Mouse (Mus musculus): ENCODE results near the gene Plbd2.

Gene Plbd2

GRCm38 (mm10) chr5:120473361-120473760 lies 30.1 kb downstream of the Plbd2 start:
- no peak for DNase-seq (ENCODE audit: low spot score in 2 of 2)

GRCm38 (mm10) chr5:120472770-120473169 lies 30.7 kb downstream of the Plbd2 start, which contains the start of gene Sdsl:
TSS of gene Sdsl (minus strand) at chr5:120472810.
- DNase-seq (ENCODE audit: low spot score in 2 of 2): no peak

GRCm38 (mm10) chr5:120471538-120471937 lies 31.9 kb downstream of the Plbd2 start:
- DNase-seq (ENCODE audit: low spot score in 2 of 2): no peak

- DNase-seq (ENCODE audit: low spot score in 2 of 2): no peak
Observed at GRCm38 (mm10) chr5:120468830-120469229, 34.6 kb downstream of the Plbd2 start.

GRCm38 (mm10) chr5:120468336-120468735 lies 35.1 kb downstream of the Plbd2 start:
- DNase-seq (ENCODE audit: low spot score in 2 of 2): no peak

GRCm38 (mm10) chr5:120467026-120467425 lies 36.4 kb downstream of the Plbd2 start:
- DNase-seq (ENCODE audit: low spot score in 2 of 2): no peak

- DNase-seq (ENCODE audit: low spot score in 2 of 2): peak in 1 of 2 experiments; percentile 31
Observed at GRCm38 (mm10) chr5:120465860-120466259, 37.6 kb downstream of the Plbd2 start.

- peak in 1 of 2 experiments; percentile 26 for DNase-seq (ENCODE audit: low spot score in 2 of 2)
Observed at GRCm38 (mm10) chr5:120465062-120465461, 38.4 kb downstream of the Plbd2 start.

- no peak for DNase-seq (ENCODE audit: low spot score in 2 of 2)
Observed at GRCm38 (mm10) chr5:120464321-120464720, 39.1 kb downstream of the Plbd2 start.

GRCm38 (mm10) chr5:120461902-120462301 lies 41.5 kb downstream of the Plbd2 start:
- DNase-seq (ENCODE audit: low spot score in 2 of 2): no peak

GRCm38 (mm10) chr5:120459133-120459532 lies 44.3 kb downstream of the Plbd2 start:
- no peak for DNase-seq (ENCODE audit: low spot score in 2 of 2)

- DNase-seq (ENCODE audit: low spot score in 2 of 2): no peak
Observed at GRCm38 (mm10) chr5:120457628-120458027, 45.8 kb downstream of the Plbd2 start.

- DNase-seq (ENCODE audit: low spot score in 2 of 2): no peak
Observed at GRCm38 (mm10) chr5:120456841-120457554, 46.4 kb downstream of the Plbd2 start.

GRCm38 (mm10) chr5:120456253-120456652 lies 47.2 kb downstream of the Plbd2 start:
- DNase-seq (ENCODE audit: low spot score in 2 of 2): no peak

- DNase-seq (ENCODE audit: low spot score in 2 of 2): no peak
Observed at GRCm38 (mm10) chr5:120454756-120455337, 48.6 kb downstream of the Plbd2 start.

- DNase-seq (ENCODE audit: low spot score in 2 of 2): no peak
Observed at GRCm38 (mm10) chr5:120447305-120447704, 56.1 kb downstream of the Plbd2 start.

- DNase-seq (ENCODE audit: low spot score in 2 of 2): peak; percentile 67 to 93
Observed at GRCm38 (mm10) chr5:120440733-120441132, 62.7 kb downstream of the Plbd2 start.

GRCm38 (mm10) chr5:120439887-120440670 lies 63.3 kb downstream of the Plbd2 start:
- DNase-seq (ENCODE audit: low spot score in 2 of 2): no peak

GRCm38 (mm10) chr5:120438991-120439710 lies 64.3 kb downstream of the Plbd2 start:
- DNase-seq (ENCODE audit: low spot score in 2 of 2): no peak

GRCm38 (mm10) chr5:120438469-120438868 lies 65.0 kb downstream of the Plbd2 start:
- no peak for DNase-seq (ENCODE audit: low spot score in 2 of 2)

GRCm38 (mm10) chr5:120437986-120438385 lies 65.4 kb downstream of the Plbd2 start:
- DNase-seq (ENCODE audit: low spot score in 2 of 2): no peak

GRCm38 (mm10) chr5:120437539-120437938 lies 65.9 kb downstream of the Plbd2 start:
- no peak for DNase-seq (ENCODE audit: low spot score in 2 of 2)

Measured in urinary bladder, adult 18-20 months (tissue).